Mouse (Mus musculus) hindbrain, embryonic 16.5 days (tissue): ENCODE results near the gene Cog2. TPM values are rescaled to one million over a fixed set of nuclear protein-coding genes. Genes with fewer than 3 reads are reported as not detected.

Experiments
- ATAC-seq: fragments of 200-750 bp; cut with Nextera tagmentation; 2 replicates; pipeline ENCODE4 v1.8.0; 2017; ENCODE audit warnings: moderate TSS enrichment, moderate library complexity
- H3K27ac ChIP-seq: fragments of 300-500 bp; sonication (generic); 2 replicates; pipeline ENCODE4 v1.5.1; 2014; ENCODE audit warnings: low read depth, mild to moderate bottlenecking, control low read depth, low read length, moderate library complexity
- H3K27me3 ChIP-seq: fragments of 300-500 bp; sonication (generic); replicated peaks from 2 replicates; pipeline ENCODE4 v1.6.1; 2014; ENCODE audit warnings: low read length; ENCODE audit not compliant: control insufficient read depth, insufficient read depth
- H3K36me3 ChIP-seq: fragments of 300-500 bp; sonication (generic); 2 replicates; pipeline ENCODE4 v1.6.1; 2014; ENCODE audit warnings: mild to moderate bottlenecking, low read length, moderate library complexity, mixed read lengths; ENCODE audit not compliant: control insufficient read depth, insufficient read depth
- H3K4me1 ChIP-seq: fragments of 300-500 bp; sonication (generic); 2 replicates; pipeline ENCODE4 v1.6.1; 2014; ENCODE audit warnings: low read depth, low read length; ENCODE audit not compliant: control insufficient read depth, insufficient read depth
- H3K4me2 ChIP-seq: fragments of 300-500 bp; sonication (generic); 2 replicates; pipeline ENCODE4 v1.6.1; 2014; ENCODE audit warnings: mild to moderate bottlenecking, low read length, control low read depth, moderate library complexity
- H3K4me3 ChIP-seq: fragments of 300-500 bp; sonication (generic); 2 replicates; pipeline ENCODE4 v1.5.1; 2014; ENCODE audit warnings: mild to moderate bottlenecking, low read length, control low read depth, moderate library complexity
- H3K9ac ChIP-seq: fragments of 300-500 bp; sonication (generic); 2 replicates; pipeline ENCODE4 v1.6.1; 2014; ENCODE audit warnings: low read depth, mild to moderate bottlenecking, control low read depth, low read length, moderate library complexity
- H3K9me3 ChIP-seq: fragments of 300-500 bp; sonication (generic); 2 replicates; pipeline ENCODE4 v1.6.1; 2014; ENCODE audit warnings: mild to moderate bottlenecking, low read length, moderate library complexity; ENCODE audit not compliant: control insufficient read depth
- WGBS: fragments of 180-500 bp; shearing (Covaris S2); extraction: QIAGEN DNeasy Blood & Tissue Kit; methylation state at CpG from one replicate; pipeline ENCODE4 v1.1.7; 2014; 5-methylcytosine and 5-hydroxymethylcytosine counted together
- polyA plus RNA-seq: library from polyadenylated mRNA; unstranded; fragments of >200 nt; fragmentation: Nextera tagmentation; extraction: Ambion mirVana; gene quantifications from 2 replicates; pipeline ENCODE4 v1.2.1, GENCODE M21; 2015

Cog2 gene
- polyA plus RNA-seq, 1 experiment from 2014 or later: 30.3 TPM

DNA sequence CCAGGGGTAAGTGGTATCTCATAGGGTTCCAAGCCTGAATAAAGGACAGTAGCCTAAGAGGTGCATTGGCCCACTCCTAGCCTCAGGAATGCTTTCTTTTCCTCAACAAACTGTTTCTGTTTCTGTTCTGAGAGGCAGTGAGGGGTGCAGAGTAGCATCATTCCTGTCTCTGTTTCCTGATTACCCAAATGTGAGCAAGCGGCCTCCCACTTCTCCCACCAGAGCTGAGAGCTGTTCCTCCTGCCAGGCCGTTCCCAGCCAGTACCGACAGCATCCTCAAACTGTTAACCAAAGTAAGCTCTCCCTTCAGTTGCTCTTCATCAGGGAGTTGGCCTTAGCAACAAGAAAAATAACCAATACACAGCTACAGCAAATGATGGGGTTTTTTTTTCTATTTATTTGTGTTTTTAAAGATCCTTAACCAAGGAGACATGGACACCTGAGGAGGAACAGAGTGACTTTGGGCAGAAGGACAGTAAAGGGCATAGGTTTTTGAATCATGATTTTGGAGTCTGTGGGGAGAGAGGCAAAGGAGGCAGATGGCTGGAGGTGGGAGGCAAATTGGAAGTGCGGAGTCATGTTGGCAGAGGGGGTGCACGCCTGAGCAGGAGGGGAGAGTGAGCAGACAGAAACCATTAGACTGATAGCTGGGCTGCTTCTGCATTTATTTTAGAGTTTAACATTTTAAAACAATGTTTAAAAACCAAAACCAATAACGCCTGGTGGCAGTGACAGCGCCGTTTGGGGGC lies 12.8 kb upstream of the Cog2 start:
- WGBS: 71% methylated on average over 8 of the region's 8 CpGs
- Histone ChIP-seq H3K9ac (no peak overlapping the region), H3K27ac (0 out of 2 replicates have a peak overlapping the region, but pooled peaks have one; percentile 13), H3K4me2 (no peak overlapping the region), H3K27me3 (no peaks in the 10 kb centered on the region), H3K4me3 (no peak overlapping the region), H3K9me3 (peaks cover 11% of the 10 kb centered on the region), H3K36me3 (no peaks in the 10 kb centered on the region), H3K4me1 (no peaks in the 10 kb centered on the region)
- ATAC-seq: 0 out of 2 replicates have a peak, but pooled peaks have one; percentile 11

DNA sequence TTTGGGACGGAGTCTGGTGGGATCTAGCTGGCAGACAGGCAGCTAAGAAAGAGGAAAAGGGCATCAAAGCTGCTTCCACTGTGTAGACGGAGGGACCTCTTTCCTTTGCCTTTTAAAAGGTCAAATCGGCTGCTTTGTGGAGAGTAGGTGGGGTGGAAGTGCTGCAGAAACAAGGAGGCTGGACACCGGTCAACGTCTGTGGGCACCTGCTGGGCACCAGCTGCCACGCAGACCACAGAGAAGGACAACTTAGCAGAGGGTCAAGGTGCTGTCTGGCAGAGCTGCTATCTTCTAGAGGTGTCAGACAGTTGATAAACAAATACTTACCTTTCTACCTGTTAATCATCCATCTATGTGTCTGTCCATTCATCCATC lies 12.3 kb upstream of the Cog2 start:
- H3K4me1 ChIP-seq: no peaks in the 10 kb centered on the region
- 56% methylated on average over 6 of the region's 6 CpGs for WGBS
- H3K9ac ChIP-seq: no peak overlapping the region
- H3K9me3 ChIP-seq: peaks cover 6% of the 10 kb centered on the region
- H3K27ac ChIP-seq: no peak overlapping the region
- no peak overlapping the region for H3K4me2 ChIP-seq
- H3K4me3 ChIP-seq: no peak overlapping the region
- ATAC-seq: no peak
- no peaks in the 10 kb centered on the region for H3K36me3 ChIP-seq
- H3K27me3 ChIP-seq: no peaks in the 10 kb centered on the region

DNA sequence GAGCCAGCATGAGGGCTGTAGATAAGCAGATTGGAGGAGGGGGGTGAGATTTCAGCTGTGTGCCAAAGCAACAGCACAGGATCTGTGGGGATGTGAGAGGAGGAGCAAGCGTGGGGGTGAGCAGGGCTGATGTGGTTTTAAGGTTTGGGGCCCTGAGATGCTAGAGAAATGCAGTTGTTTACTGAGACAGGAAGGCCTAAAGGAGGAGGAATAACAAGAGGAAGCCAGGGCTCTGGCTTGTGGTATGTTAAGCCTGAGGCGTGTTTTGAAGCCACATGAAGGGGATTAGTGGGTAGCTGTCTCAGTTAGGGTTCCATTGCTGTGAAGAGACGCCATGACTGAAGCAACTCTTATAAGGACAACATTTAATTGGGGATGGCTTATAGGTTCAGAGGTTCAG lies 11.4 kb upstream of the Cog2 start:
- no peak for ATAC-seq
- no peaks in the 10 kb centered on the region for H3K9me3 ChIP-seq
- no peak overlapping the region for H3K4me2 ChIP-seq
- no peak overlapping the region for H3K9ac ChIP-seq
- H3K27me3 ChIP-seq: no peaks in the 10 kb centered on the region
- no peak overlapping the region for H3K4me3 ChIP-seq
- no peaks in the 10 kb centered on the region for H3K36me3 ChIP-seq
- H3K27ac ChIP-seq: no peak overlapping the region
- no peaks in the 10 kb centered on the region for H3K4me1 ChIP-seq
- 81% methylated on average over 3 of the region's 3 CpGs for WGBS

DNA sequence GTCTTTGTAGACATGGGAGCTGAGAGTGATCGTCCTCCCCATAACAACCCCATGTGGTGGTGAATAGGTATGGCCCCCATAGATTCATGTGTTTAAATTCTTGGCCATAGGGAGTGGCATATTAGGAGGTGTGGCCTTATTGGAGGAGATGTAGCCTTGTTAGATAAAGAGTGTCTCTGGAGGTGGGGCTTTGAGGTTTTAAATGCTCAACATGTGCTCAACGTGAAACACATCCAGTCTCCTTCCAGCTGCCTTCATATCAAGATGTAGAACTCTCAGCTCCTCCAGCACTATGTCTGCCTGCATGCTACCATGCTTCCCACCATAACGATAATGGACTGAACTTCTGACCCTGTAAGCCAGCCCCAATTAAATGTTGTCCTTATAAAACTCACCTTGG lies 4.5 kb upstream of the Cog2 start:
- no peaks in the 10 kb centered on the region for H3K36me3 ChIP-seq

DNA sequence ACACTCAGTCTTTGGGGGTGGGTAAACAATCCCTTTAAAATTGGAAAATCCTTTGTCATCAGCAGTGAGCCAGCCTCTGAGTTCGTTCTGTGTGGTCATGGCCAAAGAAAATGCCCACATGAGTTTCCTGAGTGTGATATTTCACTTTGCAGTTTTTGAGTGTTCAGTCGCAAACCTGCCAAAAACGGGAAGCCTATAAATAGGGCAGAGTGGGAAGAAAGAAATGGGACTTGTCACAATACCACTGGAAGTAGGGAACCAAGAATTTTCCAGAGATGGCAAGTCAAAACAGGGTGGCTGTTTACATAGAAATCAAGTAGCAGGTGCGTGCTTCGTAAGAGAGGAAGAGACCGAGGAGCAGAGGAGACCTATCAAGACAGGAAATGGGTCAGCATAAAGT lies 4.0 kb upstream of the Cog2 start:
- ATAC-seq: no peak
- 81% methylated on average over 6 of the region's 6 CpGs for WGBS

More for the DNA sequence above, 4.5 kb upstream of the Cog2 start:
- Histone ChIP-seq H3K4me1 (no peaks in the 10 kb centered on the region; the same call in 1 of the 2 replicates), H3K9ac (no peak overlapping the region), H3K4me3 (no peak overlapping the region), H3K27ac (no peak overlapping the region), H3K27me3 (peaks cover 5% of the 10 kb centered on the region; the same call in 1 of the 2 replicates), H3K9me3 (no peaks in the 10 kb centered on the region), H3K4me2 (no peak overlapping the region)
- WGBS: 71% methylated on average over 3 of the region's 3 CpGs
- no peak for ATAC-seq

DNA sequence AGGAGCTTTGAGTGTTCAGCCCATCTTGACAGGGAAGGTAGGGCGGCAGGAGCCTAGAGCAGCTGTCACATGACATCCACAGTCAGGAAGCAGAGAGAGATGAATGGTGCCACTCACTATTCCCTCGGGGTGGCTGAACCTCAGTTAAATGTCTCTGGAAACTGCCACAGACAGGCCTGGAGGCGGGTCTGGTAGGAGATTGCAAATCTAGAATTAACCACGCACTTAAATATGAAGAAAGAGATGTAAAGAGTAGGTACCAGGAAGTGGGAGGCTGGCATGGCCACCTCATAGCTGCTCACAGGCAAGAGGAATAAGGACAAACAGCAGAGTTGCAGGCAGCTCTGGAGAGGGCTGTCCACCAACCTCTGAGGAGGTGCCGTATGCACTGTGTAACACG lies 3.4 kb upstream of the Cog2 start:
- Histone ChIP-seq H3K27ac (no peak overlapping the region), H3K4me3 (no peak overlapping the region), H3K36me3 (no peaks in the 10 kb centered on the region), H3K27me3 (peaks cover 5% of the 10 kb centered on the region; the same call in 1 of the 2 replicates), H3K9me3 (no peaks in the 10 kb centered on the region), H3K4me2 (no peak overlapping the region), H3K4me1 (peaks cover 9% of the 10 kb centered on the region), H3K9ac (no peak overlapping the region)
- 68% methylated on average over 6 of the region's 6 CpGs for WGBS
- ATAC-seq: no peak

More for the DNA sequence above, 4.0 kb upstream of the Cog2 start:
- Histone ChIP-seq H3K4me1 (peaks cover 3% of the 10 kb centered on the region), H3K4me2 (no peak overlapping the region), H3K4me3 (no peak overlapping the region), H3K36me3 (no peaks in the 10 kb centered on the region), H3K9ac (no peak overlapping the region), H3K27me3 (peaks cover 5% of the 10 kb centered on the region; the same call in 1 of the 2 replicates), H3K27ac (no peak overlapping the region), H3K9me3 (no peaks in the 10 kb centered on the region)

DNA sequence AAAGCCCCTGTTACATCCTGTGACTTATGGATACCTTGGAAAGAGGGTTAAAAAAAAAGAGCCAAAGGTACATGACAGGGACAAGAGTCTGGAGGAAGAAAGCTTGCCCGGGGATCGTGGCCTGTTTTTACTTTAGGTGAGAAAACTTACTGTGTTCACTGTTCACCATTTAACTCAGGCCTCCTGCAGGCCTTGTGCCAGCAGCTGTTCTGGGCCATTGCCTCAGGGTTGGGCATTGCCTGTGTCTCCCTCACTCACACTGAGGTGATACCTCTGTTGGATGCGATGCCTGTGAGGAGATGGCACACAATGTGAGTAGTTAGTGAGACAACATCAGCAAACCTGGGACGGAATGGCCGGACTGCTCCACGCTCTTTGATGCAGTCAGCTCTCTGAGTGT lies 1.4 kb downstream of the Cog2 start:
- H3K27ac ChIP-seq: no peak overlapping the region
- H3K4me2 ChIP-seq: peak overlapping the region; percentile 93
- no peak overlapping the region; the same call in 1 of the 2 replicates for H3K4me3 ChIP-seq
- H3K36me3 ChIP-seq: peaks cover 7% of the 10 kb centered on the region
- ATAC-seq: no peak
- no peak overlapping the region for H3K9ac ChIP-seq
- H3K9me3 ChIP-seq: no peaks in the 10 kb centered on the region
- H3K27me3 ChIP-seq: 0 out of 2 replicates have a peak, but pooled peaks cover 3% of the 10 kb centered on the region
- 94% methylated on average over 6 of the region's 6 CpGs for WGBS
- peaks cover 11% of the 10 kb centered on the region for H3K4me1 ChIP-seq

DNA sequence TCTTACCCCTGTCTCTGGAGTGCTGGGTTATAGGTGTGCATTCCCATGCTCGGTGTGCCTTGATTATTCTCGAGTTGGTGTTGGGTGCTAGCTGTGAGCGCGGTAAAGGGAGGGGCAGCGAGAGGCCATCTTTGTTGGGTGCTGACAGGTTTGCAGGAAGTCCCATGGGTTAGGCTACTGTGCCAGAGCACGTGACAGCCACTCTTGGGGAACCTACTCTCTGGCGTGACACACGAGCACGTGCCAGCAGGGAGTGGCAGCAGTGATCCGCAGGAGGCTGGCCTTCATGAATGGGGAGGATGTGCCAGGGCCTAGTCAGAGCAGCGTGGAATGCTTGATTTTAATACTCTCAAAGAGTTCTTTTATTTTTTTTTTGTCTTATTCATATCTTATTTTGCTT lies 5.7 kb downstream of the Cog2 start:
- no peak for ATAC-seq
- no peak overlapping the region for H3K4me3 ChIP-seq
- peaks cover 26% of the 10 kb centered on the region for H3K36me3 ChIP-seq
- peaks cover 10% of the 10 kb centered on the region for H3K4me1 ChIP-seq
- no peak overlapping the region for H3K9ac ChIP-seq
- H3K9me3 ChIP-seq: no peaks in the 10 kb centered on the region
- 94% methylated on average over 11 of the region's 11 CpGs for WGBS
- no peaks in the 10 kb centered on the region for H3K27me3 ChIP-seq
- H3K4me2 ChIP-seq: no peak overlapping the region
- no peak overlapping the region for H3K27ac ChIP-seq

DNA sequence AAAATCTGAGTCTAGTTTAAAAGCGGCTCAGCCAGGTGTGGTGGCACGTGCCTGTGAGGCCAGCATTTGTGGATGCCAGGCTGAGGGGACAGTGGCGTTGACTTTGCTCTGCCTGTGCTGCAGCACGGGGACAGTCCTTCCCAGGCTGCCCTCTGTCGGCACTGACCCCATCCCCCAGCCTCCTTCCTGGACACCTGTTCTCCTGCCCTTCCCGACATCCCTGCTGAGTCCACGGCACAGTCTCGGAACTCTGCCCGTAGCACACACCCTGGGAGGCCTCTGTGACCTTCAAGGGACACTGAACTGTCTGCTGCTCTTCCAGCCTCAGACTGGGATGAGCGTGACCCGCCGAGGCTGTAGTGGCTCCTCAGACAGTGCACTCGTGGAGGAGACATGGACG lies 9.5 kb downstream of the Cog2 start:
- Histone ChIP-seq H3K4me1 (no peaks in the 10 kb centered on the region), H3K9me3 (no peaks in the 10 kb centered on the region), H3K4me2 (no peak overlapping the region), H3K4me3 (no peak overlapping the region), H3K27me3 (no peaks in the 10 kb centered on the region), H3K27ac (no peak overlapping the region), H3K9ac (no peak overlapping the region), H3K36me3 (peaks cover 36% of the 10 kb centered on the region)
- WGBS: 83% methylated on average over 14 of the region's 14 CpGs
- no peak for ATAC-seq
